9 mouse cellular contexts compared by ENCODE assay signal in the genomic region with DNA sequence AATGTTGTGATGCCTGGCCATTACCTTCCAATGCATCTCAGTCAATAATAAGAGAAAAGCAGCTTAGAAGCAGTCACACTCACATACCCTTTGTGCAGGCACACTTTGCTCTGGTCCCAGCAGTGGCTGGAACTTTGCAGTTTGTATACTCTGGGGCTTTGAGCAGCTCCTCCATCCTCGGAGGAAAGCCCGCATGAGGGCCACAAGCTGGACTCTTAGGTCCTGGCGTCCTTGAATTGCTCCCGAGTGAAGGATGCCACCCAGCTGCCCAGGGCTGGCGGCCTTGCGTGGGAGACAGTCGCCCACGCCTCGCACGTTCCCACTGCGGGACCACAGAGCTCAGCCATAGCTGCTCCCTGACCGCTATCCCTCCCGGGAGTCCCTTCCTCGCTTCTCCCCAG. TPM values are rescaled to one million over a fixed set of nuclear protein-coding genes. Genes with fewer than 3 reads are reported as not detected.
DNase-seq lines count a peak whose midpoint lies in the region; ATAC-seq and TF ChIP-seq lines count a peak whose summit lies in the region.
"Had no signal": no experiment of that assay in that cellular context is flagged by ENCODE, and none has a peak within 500 bp of the region (broad histone marks: within the 10 kb centered on the region; RNA-seq: fewer than 3 reads in every experiment).

No protein-coding gene starts in this region.

- H3K4me1 ChIP-seq in hindbrain, embryonic 12.5 days: peaks cover 12% of the 10 kb centered on the region
- no peaks in the 10 kb centered on the region; the same call in 1 of the 2 replicates for H3K4me1 ChIP-seq in lung, postnatal 0 days (ENCODE audit: insufficient read depth, low read depth, low read length)

- no peak overlapping the region for H3K27ac ChIP-seq in hindbrain, embryonic 12.5 days
- H3K27ac ChIP-seq in lung, postnatal 0 days (ENCODE audit: low read length): peak overlapping the region; percentile 52
- H3K27ac ChIP-seq: macrophage had no signal

- peak; percentile 63 for ATAC-seq in cerebellum, adult (ENCODE audit: insufficient number of reproducible peaks, low FRiP score, low TSS enrichment)
- ATAC-seq in hindbrain, embryonic 12.5 days (ENCODE audit: low FRiP score): peak; percentile 32
- ATAC-seq in lung, postnatal 0 days: peak; percentile 29

- no peak for TF ChIP-seq CTCF in lung, postnatal 0 days (IDR thresholded peaks at IDR 0.05)

- DNase-seq in cerebellum, adult 8-10 months: no peak
- peak; percentile 14 for DNase-seq in ovary, postnatal 14 days (ENCODE audit: low spot score)
- no peak for DNase-seq in ovary, postnatal 10 days (ENCODE audit: low spot score)
- no peak for DNase-seq in lung, postnatal 0 days (ENCODE audit: low spot score)
- DNase-seq in testis, postnatal 14 days (ENCODE audit: low spot score): peak; percentile 5
- DNase-seq in thymus, postnatal 4 days: no peak

- 12% methylated on average over 14 of the region's 14 CpGs for WGBS in hindbrain, embryonic 12.5 days
- 13% methylated on average over 14 of the region's 14 CpGs for WGBS in lung, postnatal 0 days

- peak overlapping the region; percentile 95 for H3K4me2 ChIP-seq in hindbrain, embryonic 12.5 days (replicated peaks)
- H3K4me2 ChIP-seq in lung, postnatal 0 days (replicated peaks; ENCODE audit: low read depth, low read length): peak overlapping the region; percentile 76

- peaks cover 3% of the 10 kb centered on the region for H3K27me3 ChIP-seq in hindbrain, embryonic 12.5 days
- no peaks in the 10 kb centered on the region for H3K27me3 ChIP-seq in lung, postnatal 0 days (replicated peaks; ENCODE audit: insufficient read depth, low read length)

- no peaks in the 10 kb centered on the region for H3K9me3 ChIP-seq in hindbrain, embryonic 12.5 days (replicated peaks)
- no peaks in the 10 kb centered on the region for H3K9me3 ChIP-seq in lung, postnatal 0 days (ENCODE audit: low read length)

- peak overlapping the region; percentile 47 for H3K4me3 ChIP-seq in hindbrain, embryonic 12.5 days
- peak overlapping the region; percentile 49 for H3K4me3 ChIP-seq in lung, postnatal 0 days (ENCODE audit: low read depth, low read length)

- no peaks in the 10 kb centered on the region for H3K36me3 ChIP-seq in hindbrain, embryonic 12.5 days
- no peaks in the 10 kb centered on the region for H3K36me3 ChIP-seq in lung, postnatal 0 days (ENCODE audit: insufficient read depth, low read length)

- peak overlapping the region; percentile 64 for H3K9ac ChIP-seq in hindbrain, embryonic 12.5 days
- H3K9ac ChIP-seq in lung, postnatal 0 days (replicated peaks; ENCODE audit: low read depth): peak overlapping the region; percentile 48

- no peak for TF ChIP-seq EP300 in lung, postnatal 0 days (IDR thresholded peaks at IDR 0.05)

RNA-seq across cellular contexts. Expression of a gene that starts 0.9 kb away (rescaled TPM):
- 6.6 and 7.3 TPM in 2 replicates for polyA plus RNA-seq in hindbrain, embryonic 12.5 days (2016; fragmentation: Nextera tagmentation; extraction: Ambion mirVana)
- 101 and 107 TPM in 2 replicates for polyA plus RNA-seq in lung, postnatal 0 days (2015; fragmentation: Nextera tagmentation; extraction: Ambion mirVana)

Comparison
In these comparisons a context has a peak if more than half of its experiments do, and no peak if none do; other contexts are left out.
1. DNase-seq: peak in ovary, postnatal 14 days (single experiment) and testis, postnatal 14 days (single experiment); none in cerebellum, adult 8-10 months (single experiment), ovary, postnatal 10 days (single experiment), lung, postnatal 0 days (single experiment) and thymus, postnatal 4 days (single experiment).
2. RNA of a gene that starts 0.9 kb away (polyA plus RNA-seq): 101 to 107 TPM in lung, postnatal 0 days; 6.6 to 7.3 TPM in hindbrain, embryonic 12.5 days; every median in the first group is over 10 times any median in the second.
3. Peak in every context shown above with its lines, with median percentiles within 50 percentile points of each other: ATAC-seq.